Mouse (Mus musculus): ENCODE measurements around the gene Snupn.

GRCm38 (mm10) chr9:57014766-57015165, 64.1 kb downstream of the Snupn start:
- TF ChIP-seq CTCF (IDR thresholded peaks at IDR 0.05; ENCODE audit: control insufficient read depth, insufficient read depth, insufficient read length) (no peak), CEBPB (IDR thresholded peaks at IDR 0.05; ENCODE audit: low read depth) (no peak), MYOG (IDR thresholded peaks at IDR 0.05; ENCODE audit: control insufficient read depth, extremely low read depth, insufficient read length) (no peak), MAX (IDR thresholded peaks at IDR 0.05) (no peak), MYOD1 (IDR thresholded peaks at IDR 0.05; ENCODE audit: control insufficient read depth, insufficient read length, low read depth) (no peak), USF1 (IDR thresholded peaks at IDR 0.05; ENCODE audit: low read depth) (no peak), FOSL1 (IDR thresholded peaks at IDR 0.05; ENCODE audit: insufficient read depth, low read length, poor library complexity, severe bottlenecking) (no peak)
